Mouse (Mus musculus) fibroblast of lung, adult 2 months (primary cell): Measurements from ENCODE around the gene Hif3a.
"Not testable (repeated sequence)": the region's sequence is repeated elsewhere in the genome, so short reads cannot be mapped to it uniquely, and the experiment has no call there.

ENCODE experiments used
- DNase-seq: peaks from one replicate; pipeline ENCODE4 v3.0.0-alpha.2; 2011; ENCODE audit warnings: low read depth

The Hif3a gene

DNA sequence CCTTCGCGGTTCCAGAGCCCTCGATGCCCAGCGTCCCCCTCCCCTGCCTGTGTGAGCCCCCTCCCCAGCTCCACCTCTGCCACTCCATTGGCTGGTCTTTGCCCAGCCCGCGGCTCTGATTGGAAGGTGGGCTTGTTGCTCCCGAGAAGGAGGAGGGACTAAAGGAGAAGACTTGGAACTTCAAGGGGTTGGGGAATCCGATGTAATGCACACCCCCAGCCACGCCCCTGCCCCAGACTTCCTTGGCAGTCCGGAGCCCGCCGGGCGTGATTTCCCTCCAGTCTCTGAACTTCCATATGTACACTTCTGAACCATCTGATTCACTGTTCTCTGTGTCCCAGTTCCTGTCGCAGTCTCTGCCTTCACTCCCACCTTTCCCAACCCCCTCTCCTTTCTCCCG lies at the start of gene Hif3a:
Gene Hif3a (minus strand): TSS at position 39 of the 400 bp plus-strand sequence.
- DNase-seq: no peak

DNA sequence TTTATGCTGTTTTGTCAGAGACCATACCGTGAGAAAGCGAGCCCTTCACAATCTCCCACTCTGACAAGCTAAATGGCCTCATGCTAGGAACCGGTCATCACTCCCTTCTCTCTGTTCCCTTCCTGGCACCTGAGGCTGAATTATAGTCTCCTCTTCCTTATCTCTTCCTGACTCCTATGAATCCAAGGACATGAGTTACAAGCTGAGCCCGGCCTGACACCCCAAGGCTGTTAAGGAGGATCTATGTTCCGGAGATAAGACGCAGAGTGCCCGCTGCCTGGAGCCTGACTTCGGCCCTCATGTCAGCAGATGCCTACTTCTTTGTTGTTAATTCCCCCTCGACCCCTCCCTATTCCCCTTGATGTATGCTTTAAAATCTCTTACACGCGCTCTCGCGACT lies 39.4 kb upstream of the Hif3a start:
- not testable (repeated sequence) for DNase-seq

- DNase-seq: no peak
Measured at GRCm38 (mm10) chr7:17091280-17091679, 29.1 kb upstream of the Hif3a start.

DNA sequence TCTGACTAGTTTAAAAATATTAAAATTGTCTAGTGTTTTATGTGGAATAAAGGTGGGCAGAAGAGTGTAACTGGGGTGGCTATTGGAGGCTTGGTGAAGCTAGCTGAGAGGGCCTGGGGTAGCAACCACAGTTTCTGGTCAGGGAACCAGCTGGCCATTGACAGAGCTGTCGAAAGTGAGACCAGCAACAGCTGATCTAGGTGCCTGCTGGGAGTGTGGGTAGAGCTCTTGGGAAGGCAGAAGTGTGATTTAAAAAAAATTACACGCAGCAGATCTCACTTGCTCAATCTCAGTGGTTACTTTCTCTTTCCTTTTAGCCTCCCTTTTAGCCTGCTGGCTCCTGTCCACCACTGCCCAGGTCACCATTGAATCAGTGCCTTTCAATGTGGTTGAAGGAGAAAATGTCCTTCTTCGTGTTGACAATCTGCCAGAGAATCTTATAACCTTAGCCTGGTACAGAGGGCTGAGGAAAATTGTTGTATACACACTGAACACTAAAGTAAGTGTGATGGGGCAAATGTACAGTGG lies 27.9 kb upstream of the Hif3a start:
- no peak for DNase-seq

DNA sequence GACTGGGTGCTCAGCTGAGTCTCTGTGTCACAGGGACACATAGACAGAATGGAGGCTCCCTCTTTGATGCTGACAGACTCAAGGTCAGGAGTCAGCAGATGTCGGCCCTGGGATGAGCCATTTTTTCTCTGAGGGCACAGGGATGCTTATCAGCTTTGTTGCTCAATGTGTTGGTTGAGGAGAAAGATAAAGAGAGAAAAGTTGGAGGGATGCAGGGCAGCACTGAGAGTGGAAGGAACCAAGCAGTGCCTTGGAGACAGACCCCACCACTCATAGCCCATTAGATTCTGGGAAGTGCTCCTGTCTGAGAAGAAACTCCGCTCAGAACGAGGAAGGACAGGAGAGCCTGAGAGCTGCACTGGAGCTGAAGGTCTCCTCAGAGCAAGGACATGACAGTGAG lies 25.5 kb upstream of the Hif3a start:
- no peak for DNase-seq

- DNase-seq: no peak
Measured at GRCm38 (mm10) chr7:17082766-17083165, 20.5 kb upstream of the Hif3a start.

DNA sequence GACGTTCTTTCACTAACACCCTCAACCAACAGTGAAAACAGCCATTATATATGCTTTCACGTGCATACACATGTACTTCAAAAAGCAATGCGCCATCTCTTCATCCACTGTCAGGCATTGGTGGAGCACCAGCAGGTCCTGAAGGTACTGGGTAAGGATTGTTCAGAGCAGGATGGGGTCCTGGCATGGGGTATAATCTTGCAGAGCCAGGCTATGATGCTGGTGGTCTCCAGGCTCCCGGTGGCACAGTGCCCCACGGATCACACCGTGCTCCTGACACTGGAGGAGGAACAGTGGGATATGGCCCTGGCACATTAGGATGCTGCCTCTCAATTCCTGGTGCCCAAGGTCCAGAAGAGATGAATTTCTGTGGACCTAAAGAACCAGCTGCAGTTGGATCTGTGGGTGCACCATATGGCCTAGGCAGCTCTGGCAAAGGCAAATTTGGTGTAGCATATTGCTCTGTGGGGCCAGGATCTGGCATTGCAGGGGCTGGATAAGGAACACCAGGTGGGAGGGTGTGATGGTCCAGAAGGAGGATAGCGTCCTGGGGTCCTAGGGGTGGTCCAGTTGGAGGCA lies 15.9 kb upstream of the Hif3a start:
- no peak for DNase-seq

- DNase-seq: no peak
Measured at GRCm38 (mm10) chr7:17076542-17076941, 14.3 kb upstream of the Hif3a start.

DNA sequence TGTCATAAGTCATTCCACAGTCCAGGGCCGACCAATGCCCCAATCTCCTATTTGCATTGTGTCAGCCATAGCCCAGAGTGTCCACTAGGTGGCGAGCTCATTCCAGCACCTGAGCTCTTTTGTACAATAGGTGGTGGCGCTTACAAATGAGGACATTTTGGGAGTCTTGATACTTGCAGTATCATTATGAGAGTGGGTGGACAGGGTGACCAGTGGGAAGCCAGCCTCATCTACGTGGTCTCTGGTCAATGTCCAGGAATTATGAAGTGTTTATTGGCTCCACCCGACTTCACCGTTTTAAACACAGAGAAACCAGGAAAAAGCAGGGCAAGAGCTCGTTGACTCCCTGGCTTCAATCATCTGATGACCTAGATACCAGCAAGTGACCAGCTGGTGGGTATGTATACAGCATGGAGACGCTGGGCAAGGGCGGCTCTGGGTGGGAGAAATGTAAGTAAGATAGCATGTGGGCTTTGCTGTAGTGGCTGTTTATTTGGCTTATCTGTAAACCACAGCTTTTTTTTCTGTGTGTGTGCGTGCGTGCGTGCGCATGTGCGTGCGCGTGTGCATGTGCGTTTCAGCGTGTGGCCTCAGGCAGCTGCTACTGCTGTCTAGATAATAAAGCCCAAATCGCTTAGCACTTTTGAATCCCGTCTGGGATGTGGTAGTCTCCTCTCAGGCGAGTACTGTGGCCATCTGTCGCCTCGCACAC lies 11.8 kb upstream of the Hif3a start, which contains the start of gene Psg16:
Gene Psg16 (plus strand): TSS at position 137 of the 712 bp plus-strand sequence.
- no peak for DNase-seq

DNA sequence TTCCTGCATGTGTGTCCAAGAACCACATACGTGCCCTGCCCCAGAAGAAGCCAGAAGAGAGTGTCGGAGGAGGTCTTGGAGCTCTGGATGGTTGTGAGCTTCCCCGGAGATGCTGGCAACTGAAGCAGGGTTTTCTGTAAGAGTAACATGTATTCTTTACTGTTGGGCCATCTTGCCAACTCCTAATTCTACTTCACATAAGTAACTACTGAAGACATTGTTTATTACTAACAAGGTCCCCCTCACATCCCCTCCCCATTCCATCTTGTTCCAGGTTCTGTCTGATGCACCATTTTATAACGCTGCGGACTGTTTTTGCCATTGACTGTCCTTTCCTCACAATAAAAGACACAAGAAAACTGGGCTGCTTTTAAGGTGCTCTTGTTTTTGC lies 11.3 kb upstream of the Hif3a start:
- no peak for DNase-seq

DNA sequence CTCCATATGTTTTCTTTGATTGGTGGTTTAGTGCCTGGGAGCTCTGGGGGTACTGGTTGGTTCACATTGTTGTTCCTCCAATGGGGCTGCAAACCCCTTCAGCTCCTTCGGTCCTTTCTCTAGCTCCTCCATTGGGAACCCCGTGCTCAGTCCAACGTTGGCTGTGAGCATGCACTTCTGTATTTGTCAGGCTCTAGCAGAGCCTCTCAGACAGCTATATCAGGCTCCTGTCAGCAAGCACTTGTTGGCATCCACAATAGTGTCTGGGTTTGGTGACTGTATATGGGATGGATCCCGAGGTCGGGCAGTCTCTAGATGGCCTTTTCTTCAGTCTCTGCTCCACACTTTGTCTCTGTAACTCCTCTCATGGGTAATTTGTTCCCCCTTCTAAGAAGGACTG lies 5.4 kb upstream of the Hif3a start:
- DNase-seq: not testable (repeated sequence)

- no peak for DNase-seq
Measured at GRCm38 (mm10) chr7:17067000-17067399, 4.8 kb upstream of the Hif3a start.

- DNase-seq: no peak
Measured at GRCm38 (mm10) chr7:17066412-17066811, 4.2 kb upstream of the Hif3a start.

DNA sequence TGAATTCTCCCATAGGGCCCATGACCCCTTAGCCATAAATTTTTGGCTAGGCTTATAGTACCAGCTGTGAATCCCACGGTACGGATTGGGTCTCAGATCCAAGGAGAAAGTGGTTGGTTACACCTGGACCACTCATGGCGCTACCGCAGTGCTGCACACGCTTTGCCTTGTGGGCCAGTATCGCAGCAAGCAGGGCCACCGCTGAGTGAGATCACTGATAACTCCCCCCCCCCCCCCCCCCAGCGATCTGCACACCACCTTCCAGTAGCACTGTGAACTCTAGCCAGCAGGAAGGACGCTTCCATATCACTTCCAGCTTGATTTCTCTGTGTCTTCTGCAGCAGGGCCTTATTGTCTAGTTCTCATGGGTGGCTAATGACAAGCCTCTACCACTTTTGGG lies 3.4 kb upstream of the Hif3a start:
- DNase-seq: no peak

DNA sequence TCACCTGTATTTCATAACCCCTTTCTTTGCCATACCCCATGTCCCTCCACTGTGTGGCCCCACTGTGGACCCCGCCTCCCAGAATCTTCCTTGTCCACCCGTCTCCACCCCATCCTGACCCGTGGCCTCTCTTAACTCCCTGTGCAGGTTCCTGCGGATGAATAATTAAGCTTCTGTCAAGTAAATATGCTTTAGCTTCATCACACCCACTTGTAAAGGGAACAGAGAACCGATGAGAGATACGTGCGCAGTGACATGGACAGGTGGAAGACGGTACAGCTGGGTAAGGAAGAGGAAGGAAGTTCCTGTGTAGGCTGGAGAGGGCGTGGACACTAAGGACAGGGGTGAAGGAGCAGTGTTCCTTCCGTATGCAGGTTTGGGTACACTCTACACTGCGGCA lies 618 bp upstream of the Hif3a start:
- no peak for DNase-seq

GRCm38 (mm10) chr7:17060782-17061605 lies 1.2 kb downstream of the Hif3a start:
- DNase-seq: no peak

- no peak for DNase-seq
Measured at GRCm38 (mm10) chr7:17060031-17060781, 2.0 kb downstream of the Hif3a start.

- no peak for DNase-seq
Measured at GRCm38 (mm10) chr7:17059463-17059844, 2.8 kb downstream of the Hif3a start.

- no peak for DNase-seq
Measured at GRCm38 (mm10) chr7:17058816-17059462, 3.3 kb downstream of the Hif3a start.

GRCm38 (mm10) chr7:17058071-17058689 lies 4.0 kb downstream of the Hif3a start:
- no peak for DNase-seq
